Mouse (Mus musculus): ENCODE results near the gene Elovl7.
A peak's percentile ranks its signal among the peaks of the same experiment; 100 is the strongest.

The Elovl7 gene

DNA sequence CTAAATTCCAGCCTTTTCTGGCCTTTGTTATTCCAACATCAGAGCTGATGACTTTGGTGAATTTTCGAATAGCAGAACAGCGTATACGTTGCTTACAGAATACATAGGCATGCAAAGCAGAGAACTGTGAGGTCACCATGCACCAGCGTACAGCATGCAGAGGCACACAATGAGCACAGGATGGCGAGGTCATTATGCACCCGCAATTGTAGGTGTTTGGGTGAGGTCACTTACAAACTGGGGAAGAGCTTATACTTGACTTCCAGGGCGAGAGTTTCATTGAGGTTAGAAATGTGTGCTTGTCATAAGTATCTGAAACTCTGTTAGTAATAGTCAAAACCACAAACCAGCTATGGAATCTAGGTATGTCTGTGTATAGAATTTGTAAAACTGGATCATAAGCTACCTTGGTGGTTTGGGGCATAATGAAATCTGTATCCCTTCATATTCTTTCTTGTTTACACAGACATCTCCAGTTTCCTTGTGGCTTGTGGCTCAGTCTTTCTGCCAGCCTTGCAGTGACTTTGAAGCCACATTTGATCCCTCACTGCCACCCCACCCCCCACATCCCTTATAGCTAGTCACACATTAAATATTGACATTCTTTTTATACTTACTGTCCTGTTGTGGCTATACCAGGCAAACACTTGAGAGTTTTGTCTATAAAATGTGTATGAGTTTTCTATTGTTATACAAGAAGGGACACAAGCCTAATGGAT is 88.9 kb downstream of the Elovl7 start:
- DNase-seq (ENCODE audit: low read depth, low spot score), result no peak

DNA sequence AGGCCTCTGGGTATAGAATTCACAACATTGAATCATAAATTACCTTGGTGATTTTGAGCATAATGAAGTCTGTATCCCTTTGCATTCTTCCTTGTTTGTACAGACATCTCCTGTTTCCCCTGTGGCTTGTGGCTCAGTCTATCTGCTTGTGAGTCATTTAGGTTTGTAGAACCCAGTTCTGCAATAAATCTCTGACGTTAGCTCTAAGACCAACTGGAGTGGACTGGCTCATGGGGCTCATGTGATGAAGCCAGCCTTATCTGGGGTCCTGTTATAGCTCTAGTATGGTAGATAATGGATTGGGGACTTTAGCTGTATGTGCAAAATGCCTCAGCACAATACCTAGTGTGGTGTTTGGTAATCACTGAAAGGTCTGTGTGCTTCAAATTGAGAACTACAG is 89.6 kb downstream of the Elovl7 start:
- DNase-seq (ENCODE audit: low read depth, low spot score), result no peak

DNA sequence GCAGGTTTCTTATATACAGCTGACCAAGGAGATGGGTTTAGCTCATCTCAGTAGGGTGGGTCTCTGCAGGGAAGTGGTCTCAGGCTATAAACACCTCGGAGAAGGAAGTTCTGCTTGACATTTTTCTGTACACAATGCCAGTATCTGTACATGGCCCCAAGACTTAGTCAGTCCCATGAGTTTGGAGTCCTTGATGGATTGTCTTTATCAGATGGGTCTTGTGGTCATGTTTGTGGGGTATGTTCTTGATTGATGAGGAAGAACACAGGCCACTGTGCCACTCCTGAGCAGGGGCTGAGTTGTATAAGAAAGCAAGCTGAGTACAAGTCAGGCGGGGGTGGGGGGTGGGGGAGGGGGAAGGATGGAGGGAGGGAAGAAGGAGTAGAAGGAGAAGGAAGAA is 90.5 kb downstream of the Elovl7 start:
- DNase-seq (ENCODE audit: low read depth, low spot score), result no peak

DNA sequence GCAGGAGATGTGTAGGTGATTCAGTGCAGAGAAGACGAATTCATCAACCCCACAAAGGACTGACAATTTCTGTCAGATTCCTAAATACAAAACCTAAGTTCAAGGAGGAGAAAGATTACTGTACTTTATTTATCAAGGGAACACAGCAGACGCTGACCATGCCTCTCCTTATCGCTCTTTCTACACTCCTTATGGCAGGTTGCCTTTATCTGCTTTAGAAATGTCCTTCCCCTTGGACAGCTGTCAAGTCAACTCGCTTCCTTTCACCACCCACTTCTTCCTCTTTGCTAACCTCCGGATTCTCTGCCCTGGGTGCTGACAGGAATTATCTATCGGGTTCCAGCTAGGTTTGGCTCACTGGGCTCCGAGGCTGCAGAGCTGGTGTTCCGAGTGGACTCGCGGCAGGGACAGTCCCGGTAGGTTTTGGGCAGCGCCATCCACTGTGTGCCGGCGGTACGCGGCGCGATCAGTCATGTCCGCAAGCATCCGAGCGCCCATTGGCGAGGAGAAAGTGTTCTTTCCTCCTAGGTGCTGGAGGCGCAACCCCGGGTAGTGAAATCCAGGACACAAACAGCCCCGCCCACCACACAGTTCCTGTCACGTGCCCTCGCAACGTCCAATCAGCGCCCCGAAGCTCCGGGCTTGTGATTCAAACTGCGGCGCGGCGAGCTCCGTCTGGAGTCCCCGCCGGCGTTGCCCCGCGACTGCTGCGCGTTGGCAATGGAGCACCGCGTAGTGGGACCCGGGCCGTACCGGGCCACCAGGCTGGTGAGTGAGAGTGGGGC is 101.7 kb downstream of the Elovl7 start, which contains the start of gene Depdc1b:
Gene Depdc1b (plus strand): TSS at position 631 of the 785 bp plus-strand sequence.
- DNase-seq (ENCODE audit: low read depth, low spot score), result peak; percentile 96

DNA sequence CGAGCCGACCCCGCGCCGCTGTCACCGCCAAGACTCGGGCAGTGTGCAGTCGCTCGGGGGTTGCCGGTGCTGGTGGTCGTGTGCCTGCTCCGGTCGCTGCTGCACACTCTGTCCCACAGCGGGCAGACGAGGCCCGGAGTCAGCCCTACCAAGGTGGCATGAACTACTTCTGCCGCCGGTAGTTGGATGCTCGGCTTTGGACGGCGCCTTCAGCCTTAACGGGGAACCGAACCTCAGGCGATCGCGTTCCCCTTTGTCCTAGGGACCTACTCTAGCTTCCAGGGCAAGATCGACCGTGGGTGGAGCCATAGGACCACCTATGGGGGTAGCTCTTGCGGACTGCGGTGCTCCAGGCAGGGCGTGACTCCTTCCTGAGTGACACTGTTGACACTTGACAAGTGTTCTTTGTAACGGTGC is 102.3 kb downstream of the Elovl7 start:
- no peak for DNase-seq (ENCODE audit: low read depth, low spot score)

DNA sequence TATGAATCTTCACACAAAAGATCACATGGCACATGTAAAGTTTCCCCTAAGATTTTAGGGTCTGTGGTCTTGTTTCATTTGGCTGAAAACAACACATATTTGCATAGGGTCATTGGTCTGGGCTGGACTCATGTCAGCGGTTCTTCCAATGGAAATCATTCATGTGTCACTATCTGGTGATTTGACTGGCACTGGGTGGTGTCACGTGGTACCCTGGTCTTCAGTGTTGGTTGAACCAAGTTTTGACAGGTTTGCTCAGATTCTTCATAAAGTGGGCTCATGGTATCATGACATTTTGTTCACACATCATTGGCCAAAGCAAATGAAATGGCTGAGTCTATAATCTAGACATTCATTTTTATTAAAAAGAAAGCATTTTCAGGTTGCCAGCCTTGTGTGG is 103.2 kb downstream of the Elovl7 start:
- DNase-seq (ENCODE audit: low read depth, low spot score), result no peak

DNA sequence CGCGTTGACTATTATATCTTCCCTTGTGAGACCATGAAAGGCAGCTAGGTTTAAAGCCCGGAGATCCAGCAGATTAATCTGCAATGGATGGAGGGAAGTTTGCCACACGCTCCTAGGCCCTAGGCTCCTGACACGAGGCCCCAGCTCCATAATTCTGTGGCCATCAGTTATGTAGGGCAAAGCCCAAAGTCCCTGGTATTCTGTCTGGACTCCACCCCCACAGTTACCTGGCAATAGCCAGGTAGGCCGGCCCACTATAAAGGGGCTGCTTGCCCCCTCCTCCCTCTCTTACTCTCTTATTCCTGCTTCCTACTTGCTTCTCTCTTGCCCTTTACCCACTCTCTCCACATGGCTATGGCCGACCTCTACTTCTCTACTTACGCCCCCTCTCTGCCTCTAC is 104.8 kb downstream of the Elovl7 start:
- DNase-seq (ENCODE audit: low read depth, low spot score), result no peak

DNA sequence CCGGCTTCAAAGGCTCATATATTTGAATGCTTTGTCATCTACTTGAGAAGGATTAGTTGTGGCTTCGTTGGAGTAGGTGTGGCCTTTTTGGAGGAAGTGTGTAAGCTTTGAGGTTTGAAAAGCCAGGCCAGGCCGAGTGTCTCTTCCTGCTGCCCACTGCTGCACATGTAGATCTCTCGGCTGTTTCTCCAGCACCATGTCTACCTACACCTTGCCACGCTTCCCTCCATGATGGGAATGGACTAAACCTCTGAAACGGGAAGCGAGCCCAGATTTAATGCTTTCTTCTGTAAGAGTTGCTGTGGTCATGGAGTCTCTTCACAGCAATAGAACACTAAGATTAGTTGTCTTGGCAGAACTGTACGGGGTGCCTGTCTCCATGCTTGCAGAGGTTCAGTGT is 106.0 kb downstream of the Elovl7 start:
- DNase-seq (ENCODE audit: low read depth, low spot score), result no peak

DNA sequence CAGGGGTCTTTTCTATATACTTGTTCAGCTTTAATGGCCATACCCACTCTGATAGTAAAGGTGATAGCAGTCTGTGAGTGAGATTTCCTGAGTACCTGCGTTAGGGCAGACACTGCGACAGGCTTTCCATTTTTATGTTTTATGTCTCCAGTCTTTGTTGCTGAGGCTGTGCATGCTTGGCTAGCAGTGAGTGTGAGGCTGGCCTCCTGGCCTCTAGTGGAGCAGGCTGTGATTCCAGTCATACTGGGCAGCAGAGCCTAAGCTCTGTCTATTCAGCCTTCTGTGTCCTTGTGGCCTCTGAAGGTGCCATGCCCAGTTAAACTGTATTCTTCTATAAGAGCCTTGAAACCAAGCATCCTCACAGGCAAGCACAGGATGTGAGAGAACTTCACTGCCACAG is 108.3 kb downstream of the Elovl7 start:
- no peak for DNase-seq (ENCODE audit: low read depth, low spot score)

DNA sequence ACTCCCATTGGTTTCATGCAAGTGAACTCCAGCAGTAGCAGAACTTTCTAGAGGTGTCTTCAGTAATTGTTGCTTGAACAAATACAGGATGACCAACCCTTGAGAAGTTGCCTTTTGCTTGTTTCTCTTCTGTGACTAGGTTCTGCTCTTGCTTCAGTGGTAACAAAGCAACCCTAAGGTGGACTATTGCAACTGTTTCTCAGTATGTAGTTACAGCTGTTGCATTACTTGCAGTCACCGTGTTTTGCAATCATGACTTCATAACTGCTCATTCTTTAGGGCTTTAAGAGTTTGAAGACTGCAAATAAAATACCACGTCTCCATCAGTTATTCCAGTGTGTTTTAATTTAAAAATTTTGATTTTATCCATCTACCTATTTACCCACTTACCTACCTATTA is 109.1 kb downstream of the Elovl7 start:
- DNase-seq (ENCODE audit: low read depth, low spot score), result no peak

DNA sequence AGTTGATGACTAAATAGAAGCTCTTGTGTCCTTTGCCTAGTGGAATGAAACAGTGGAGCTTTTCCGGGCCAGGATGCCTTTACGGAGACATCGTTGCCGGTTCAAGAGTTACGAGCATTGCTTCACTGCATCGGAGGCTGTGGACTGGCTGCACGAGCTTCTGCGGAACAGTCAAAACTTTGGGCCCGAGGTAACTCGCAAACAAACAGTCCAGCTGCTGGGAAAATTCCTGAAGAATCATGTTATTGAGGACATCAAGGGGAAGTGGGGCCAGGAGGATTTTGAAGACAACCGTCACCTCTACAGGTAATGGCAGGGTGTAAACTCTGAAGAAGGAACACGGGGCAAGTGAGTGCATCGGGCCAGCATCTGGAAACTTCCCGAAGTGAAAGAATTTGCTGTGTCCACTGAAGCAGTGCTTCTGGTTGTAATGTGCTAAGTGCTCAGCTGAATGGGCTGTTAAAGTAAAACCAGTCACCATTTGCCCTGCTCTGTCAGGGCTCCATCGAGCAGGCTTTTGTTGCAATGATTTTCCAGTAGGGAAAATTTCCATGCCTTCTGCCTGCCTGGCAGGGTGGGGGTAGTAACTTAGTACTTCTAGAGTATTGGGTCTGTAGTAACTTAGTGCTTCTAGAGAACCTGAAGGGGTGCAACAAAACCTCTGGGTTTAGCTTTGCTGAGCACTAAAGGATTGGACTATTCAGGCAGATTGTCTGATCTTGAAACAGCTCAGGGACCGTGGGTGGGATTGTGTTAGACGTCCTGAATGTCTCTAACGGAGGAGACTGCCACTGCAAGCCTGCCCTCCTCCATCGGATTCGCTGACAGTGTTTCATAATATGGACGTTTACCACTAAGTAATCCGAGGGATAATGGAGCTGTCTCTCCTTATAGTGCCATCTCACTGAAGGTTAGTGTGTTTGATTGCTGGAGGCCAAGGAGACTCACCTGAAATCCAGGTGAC is 109.9 kb downstream of the Elovl7 start:
- DNase-seq (ENCODE audit: low read depth, low spot score), result no peak

DNA sequence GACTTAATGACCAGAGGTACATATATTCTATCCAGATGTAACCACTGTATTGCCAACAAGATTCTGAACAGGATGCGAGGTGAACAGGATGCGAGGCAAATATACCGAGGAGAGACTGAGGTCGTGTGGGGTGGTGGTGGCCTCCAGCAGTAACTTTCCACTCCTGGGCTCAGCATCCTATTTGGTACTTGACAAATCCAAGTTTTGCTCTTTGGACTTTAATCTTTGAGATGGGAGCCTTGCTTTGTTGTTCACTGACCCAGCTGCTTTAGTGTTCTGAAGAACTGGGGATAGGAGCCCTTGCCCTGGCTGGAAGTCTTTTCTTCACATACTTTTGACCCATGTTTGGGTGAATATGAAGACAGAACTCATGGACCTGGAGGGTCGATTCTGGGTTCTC is 111.7 kb downstream of the Elovl7 start:
- DNase-seq (ENCODE audit: low read depth, low spot score), result no peak

DNA sequence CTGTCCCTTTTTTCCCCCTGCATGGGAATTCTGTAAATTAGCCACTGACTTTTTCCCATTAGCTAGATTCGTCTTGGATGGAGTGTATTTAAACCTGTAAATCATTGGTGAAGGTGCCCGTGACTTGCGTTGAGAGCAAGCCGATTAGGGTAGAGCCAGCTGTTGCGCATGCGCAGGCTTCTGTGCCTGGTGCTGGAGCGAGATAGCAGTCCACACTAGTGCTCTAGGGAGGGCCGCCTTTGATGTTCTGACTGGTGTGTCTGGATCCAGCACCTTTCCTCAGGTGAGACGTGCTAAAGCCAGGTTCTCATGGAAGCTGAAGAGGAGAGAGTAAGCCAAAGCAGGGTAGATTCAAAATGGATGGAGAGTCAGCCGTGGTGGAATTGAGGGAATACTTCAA is 112.1 kb downstream of the Elovl7 start:
- DNase-seq (ENCODE audit: low read depth, low spot score), result no peak

DNA sequence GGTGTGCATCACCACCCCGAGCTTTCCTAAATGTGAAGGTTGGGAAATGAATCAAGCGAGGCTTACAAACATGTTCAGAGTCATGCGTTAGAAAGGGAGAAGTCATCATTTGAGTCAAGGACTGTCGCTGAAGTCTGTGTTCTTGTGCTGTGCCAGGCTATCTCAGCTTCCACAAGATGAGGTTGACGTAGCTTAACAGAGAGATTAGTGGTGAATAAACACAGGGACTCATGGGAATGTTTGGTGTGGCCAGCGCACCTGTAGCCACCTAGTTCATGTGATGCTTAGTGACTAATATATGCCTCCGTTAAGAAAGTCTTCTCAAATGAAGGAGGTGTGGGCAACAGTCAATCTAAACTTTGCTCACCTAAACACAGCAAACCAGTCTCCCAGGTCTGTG is 112.8 kb downstream of the Elovl7 start:
- DNase-seq (ENCODE audit: low read depth, low spot score), result no peak

DNA sequence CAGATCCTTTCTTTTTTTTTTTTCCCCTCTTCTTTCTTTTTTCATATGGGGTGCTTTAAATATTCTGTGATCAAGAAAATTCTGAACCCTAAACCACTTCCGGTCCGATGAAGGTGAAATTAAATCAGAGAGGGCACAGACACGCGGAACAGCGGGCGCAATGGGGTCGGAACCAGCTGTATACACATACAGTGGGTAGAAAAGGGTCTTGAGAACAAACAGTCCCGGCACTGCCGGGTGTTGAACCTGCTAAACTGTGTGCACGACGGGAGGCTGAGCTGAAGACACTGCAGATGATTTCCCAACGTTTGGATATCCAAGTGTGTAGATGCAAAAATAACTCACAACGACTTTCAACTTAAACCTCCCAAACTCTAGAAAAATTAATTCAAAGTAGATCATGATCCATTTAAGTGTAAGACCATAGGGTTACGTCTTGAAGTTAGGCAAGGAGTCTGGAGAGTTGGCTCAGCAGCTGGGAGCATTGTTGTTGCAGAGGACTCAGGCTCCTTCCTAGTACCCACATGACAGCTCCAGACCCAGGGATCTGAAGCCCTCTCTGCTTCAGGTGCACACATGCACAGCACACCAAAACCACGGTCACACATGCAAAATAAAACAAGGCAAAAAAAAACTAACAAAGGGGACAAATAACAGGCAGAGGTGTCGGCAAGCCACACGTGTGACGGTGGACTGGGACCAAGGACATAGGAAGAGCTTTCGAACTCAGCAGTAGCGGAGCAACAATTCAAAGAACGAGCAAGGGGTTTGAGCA is 114.4 kb downstream of the Elovl7 start:
- DNase-seq (ENCODE audit: low read depth, low spot score), result no peak

DNA sequence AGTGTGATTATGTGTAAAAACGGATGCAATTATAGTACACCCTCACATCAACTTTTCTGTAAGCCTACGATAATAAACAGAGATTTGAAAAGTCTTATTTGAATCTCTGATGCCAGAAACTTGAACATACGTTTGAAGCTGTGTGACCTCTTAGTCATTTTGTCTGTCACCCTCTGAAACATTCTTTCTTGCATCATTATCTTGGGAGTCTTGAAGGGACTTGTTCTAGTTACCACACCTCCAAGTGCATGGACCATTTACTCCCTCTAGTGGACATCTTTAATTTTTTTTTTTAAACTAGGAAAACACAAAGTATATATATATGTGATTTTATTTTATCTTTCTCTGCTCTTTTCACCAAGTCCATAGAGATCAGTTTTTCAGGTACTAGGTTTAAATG is 115.5 kb downstream of the Elovl7 start:
- DNase-seq (ENCODE audit: low read depth, low spot score), result peak; percentile 44

All from A20 (cell line).